Mouse (Mus musculus): Measurements from ENCODE around the gene Armc7. TPM values are rescaled to one million over a fixed set of nuclear protein-coding genes. Genes with fewer than 3 reads are reported as not detected.

The Armc7 gene
- polyA plus RNA-seq, 1 experiment = 5.4 TPM

DNA sequence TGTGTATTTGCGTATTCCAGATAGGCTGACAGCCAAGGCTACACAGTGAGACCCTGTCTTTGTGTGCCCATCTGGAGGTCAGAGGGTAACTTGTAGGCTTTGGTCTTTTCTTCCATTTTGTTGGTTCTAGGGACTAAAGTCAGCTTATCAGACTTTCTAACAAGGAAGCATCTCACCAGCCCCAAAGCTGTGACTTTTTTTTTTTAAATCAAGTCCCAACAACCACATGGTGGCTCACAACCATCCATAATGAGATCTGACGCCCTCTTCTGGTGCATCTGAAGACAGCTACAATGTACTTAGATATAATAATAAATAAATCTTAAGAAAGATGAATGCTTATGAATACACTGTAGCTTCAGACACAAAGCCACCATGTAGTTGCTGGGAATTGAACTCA is 62.6 kb downstream of the Armc7 start:
- Histone ChIP-seq H3K4me3 (ENCODE audit: insufficient read depth, poor library complexity, severe bottlenecking) (no peak overlapping the region), H3K27me3 (ENCODE audit: control insufficient read depth, insufficient read depth, insufficient read length) (no peaks in the 10 kb centered on the region), H3ac (ENCODE audit: control insufficient read depth, insufficient read length, low read depth) (no peak overlapping the region), H3K79me2 (ENCODE audit: control insufficient read depth, insufficient read depth) (peaks cover 31% of the 10 kb centered on the region), H3K36me3 (ENCODE audit: control insufficient read depth, insufficient read depth) (peaks cover 15% of the 10 kb centered on the region), H3K79me3 (ENCODE audit: low read depth) (peaks cover 24% of the 10 kb centered on the region)
- TF ChIP-seq USF1 (IDR thresholded peaks at IDR 0.05; ENCODE audit: low read depth) (no peak), MYOG (IDR thresholded peaks at IDR 0.05; ENCODE audit: control insufficient read depth, extremely low read depth, insufficient read length) (no peak), CTCF (IDR thresholded peaks at IDR 0.05; ENCODE audit: control insufficient read depth, insufficient read depth, insufficient read length) (no peak), MYOD1 (IDR thresholded peaks at IDR 0.05; ENCODE audit: control insufficient read depth, insufficient read length, low read depth) (no peak), CEBPB (IDR thresholded peaks at IDR 0.05; ENCODE audit: low read depth) (no peak), FOSL1 (IDR thresholded peaks at IDR 0.05; ENCODE audit: insufficient read depth, low read length, poor library complexity, severe bottlenecking) (no peak), MAX (IDR thresholded peaks at IDR 0.05) (no peak)

Small RNA genes lying within 50 kb of the gene (microRNA-seq; reads per million reads assigned to microRNA genes)
- not detected for gene Mir3968 (ENCODE audit: borderline microRNAs expressed)

Other genes starting within 250 kb of the Armc7 start
- not detected for gene Grin2c, start 208.4 kb upstream of the Armc7 start, polyA plus RNA-seq (2012; fragmentation: generic; extraction: Trizol)
- gene Fdxr, start 198.6 kb upstream of the Armc7 start, polyA plus RNA-seq (2012; fragmentation: generic; extraction: Trizol) = 10.7 TPM
- gene Fads6, start 178.0 kb upstream of the Armc7 start, polyA plus RNA-seq (2012; fragmentation: generic; extraction: Trizol) = 0.21 TPM
- gene Otop2, start 168.5 kb upstream of the Armc7 start, polyA plus RNA-seq (2012; fragmentation: generic; extraction: Trizol) = not detected
- gene Ush1g, start 153.6 kb upstream of the Armc7 start, polyA plus RNA-seq (2012; fragmentation: generic; extraction: Trizol) = 0.01 TPM
- not detected for gene Otop3, start 140.9 kb upstream of the Armc7 start, polyA plus RNA-seq (2012; fragmentation: generic; extraction: Trizol)
- gene Hid1, start 107.9 kb upstream of the Armc7 start, polyA plus RNA-seq (2012; fragmentation: generic; extraction: Trizol) = 14.4 TPM
- gene Cdr2l, start 93.8 kb upstream of the Armc7 start, polyA plus RNA-seq (2012; fragmentation: generic; extraction: Trizol) = 23.2 TPM
- gene Mrpl58, start 71.9 kb upstream of the Armc7 start, polyA plus RNA-seq (2012; fragmentation: generic; extraction: Trizol) = 186 TPM
- 530 TPM for gene Atp5h, start 55.7 kb upstream of the Armc7 start, polyA plus RNA-seq (2012; fragmentation: generic; extraction: Trizol)
- gene Kctd2, start 55.5 kb upstream of the Armc7 start, polyA plus RNA-seq (2012; fragmentation: generic; extraction: Trizol) = 26.7 TPM
- not detected for gene Trim80, start 35.1 kb upstream of the Armc7 start, polyA plus RNA-seq (2012; fragmentation: generic; extraction: Trizol)
- 0.07 TPM for gene Slc16a5, start 13.2 kb upstream of the Armc7 start, polyA plus RNA-seq (2012; fragmentation: generic; extraction: Trizol)
- 109 TPM for gene Nt5c, start 16.2 kb downstream of the Armc7 start, polyA plus RNA-seq (2012; fragmentation: generic; extraction: Trizol)
- gene Jpt1, start 38.7 kb downstream of the Armc7 start, polyA plus RNA-seq (2012; fragmentation: generic; extraction: Trizol) = 320 TPM
- 384 TPM for gene Sumo2, start 60.6 kb downstream of the Armc7 start, polyA plus RNA-seq (2012; fragmentation: generic; extraction: Trizol)
- gene Nup85, start 88.8 kb downstream of the Armc7 start, polyA plus RNA-seq (2012; fragmentation: generic; extraction: Trizol) = 110 TPM
- 79.7 TPM for gene Mrps7, start 128.3 kb downstream of the Armc7 start, polyA plus RNA-seq (2012; fragmentation: generic; extraction: Trizol)
- gene Gga3, start 128.4 kb downstream of the Armc7 start, polyA plus RNA-seq (2012; fragmentation: generic; extraction: Trizol) = 16.0 TPM
- gene Mif4gd, start 137.3 kb downstream of the Armc7 start, polyA plus RNA-seq (2012; fragmentation: generic; extraction: Trizol) = 13.4 TPM
- 13.7 TPM for gene Slc25a19, start 152.6 kb downstream of the Armc7 start, polyA plus RNA-seq (2012; fragmentation: generic; extraction: Trizol)
- 45.0 TPM for gene Grb2, start 232.9 kb downstream of the Armc7 start, polyA plus RNA-seq (2012; fragmentation: generic; extraction: Trizol)